In genomic region chr2:160778034-160778433, GRCm38 (mm10) we compare ENCODE assay signal across 15 mouse cellular contexts.
"Had no signal": no experiment of that assay in that cellular context is flagged by ENCODE, and none has a peak within 500 bp of the region (broad histone marks: within the 10 kb centered on the region; RNA-seq: fewer than 3 reads in every experiment).

No protein-coding gene starts in this region.

- H3K27ac ChIP-seq: midbrain, embryonic 10.5 days; midbrain, embryonic 12.5 days; neural tube, embryonic 12.5 days; stomach, embryonic 15.5 days; stomach, postnatal 0 days had no signal

- ATAC-seq: midbrain, embryonic 16.5 days had no signal

- H3K4me2 ChIP-seq: lung, embryonic 14.5 days; midbrain, embryonic 12.5 days; neural tube, embryonic 12.5 days; stomach, embryonic 15.5 days had no signal

- H3K9ac ChIP-seq: lung, embryonic 14.5 days; midbrain, embryonic 12.5 days; neural tube, embryonic 12.5 days; stomach, embryonic 15.5 days had no signal

- H3K4me1 ChIP-seq: midbrain, embryonic 10.5 days; midbrain, embryonic 12.5 days; neural tube, embryonic 12.5 days; stomach, embryonic 15.5 days had no signal

- H3K9me3 ChIP-seq: midbrain, embryonic 10.5 days; midbrain, embryonic 12.5 days; neural tube, embryonic 12.5 days; stomach, embryonic 15.5 days had no signal

- H3K36me3 ChIP-seq: stomach, embryonic 15.5 days had no signal

- DNase-seq: lung, adult 18-20 months; lung, embryonic 14.5 days; lung, postnatal 10 days; lung, postnatal 4 days; midbrain, embryonic 14.5 days; right cerebral cortex, postnatal 14 days; thymus, adult 2 months; thymus, postnatal 25 days; thymus, postnatal 4 days had no signal

- H3K4me3 ChIP-seq: midbrain, embryonic 10.5 days; midbrain, embryonic 12.5 days; neural tube, embryonic 12.5 days; stomach, embryonic 15.5 days had no signal

- H3K27me3 ChIP-seq: midbrain, embryonic 12.5 days; neural tube, embryonic 12.5 days; stomach, embryonic 15.5 days had no signal
